In genomic region chr8:71588762-71589161, GRCm38 (mm10) we compare ENCODE assay signal across 21 mouse cellular contexts. TPM values are rescaled to one million over a fixed set of nuclear protein-coding genes. Genes with fewer than 3 reads are reported as not detected.
"Had no signal": no experiment of that assay in that cellular context is flagged by ENCODE, and none has a peak within 500 bp of the region (broad histone marks: within the 10 kb centered on the region; RNA-seq: fewer than 3 reads in every experiment).

No protein-coding gene starts in this region.

- H3K27ac ChIP-seq: neural tube, embryonic 12.5 days; neural tube, embryonic 13.5 days; neural tube, embryonic 15.5 days; stomach, embryonic 15.5 days; stomach, postnatal 0 days had no signal

- DNase-seq: retina, postnatal 1 day; right cerebral cortex, adult 18-20 months; right cerebral cortex, postnatal 14 days; right cerebral cortex, postnatal 25 days; right cerebral cortex, postnatal 4 days; spleen, adult 18-20 months; thymus, adult 18-20 months; thymus, postnatal 25 days; thymus, postnatal 36 days; thymus, postnatal 4 days had no signal

- H3K9ac ChIP-seq: neural tube, embryonic 13.5 days; neural tube, embryonic 15.5 days; stomach, embryonic 15.5 days had no signal

- H3K4me2 ChIP-seq: neural tube, embryonic 12.5 days; neural tube, embryonic 13.5 days; neural tube, embryonic 15.5 days; stomach, embryonic 15.5 days had no signal

- H3K9me3 ChIP-seq: neural tube, embryonic 12.5 days; neural tube, embryonic 13.5 days; neural tube, embryonic 15.5 days; stomach, embryonic 15.5 days had no signal

- H3K4me3 ChIP-seq: neural tube, embryonic 12.5 days; neural tube, embryonic 13.5 days; neural tube, embryonic 15.5 days; stomach, embryonic 15.5 days had no signal

- H3K27me3 ChIP-seq: neural tube, embryonic 12.5 days; neural tube, embryonic 13.5 days; neural tube, embryonic 15.5 days; stomach, embryonic 15.5 days had no signal

RNA-seq across cellular contexts. Expression of gene Nxnl1, which starts 22.4 kb away (rescaled TPM):
- total RNA-seq: neutrophil, adult 5-6 weeks had no signal
- polyA plus RNA-seq: neural tube, embryonic 11.5 days; neural tube, embryonic 12.5 days; neural tube, embryonic 13.5 days; neural tube, embryonic 14.5 days; neural tube, embryonic 15.5 days; small intestine, adult 2 months; spleen, adult 2 months; stomach, embryonic 14.5 days had no signal
